Mouse (Mus musculus) brain, embryonic 14.5 days (tissue): ENCODE results near the gene Exoc3l. TPM values are rescaled to one million over a fixed set of nuclear protein-coding genes. Genes with fewer than 3 reads are reported as not detected.

ENCODE experiments used
- DNase-seq: peaks from one replicate; pipeline ENCODE4 v3.0.0-alpha.2; 2011; ENCODE audit warnings: low read depth
- CTCF ChIP-seq: fragments of 200-500 bp; IDR thresholded peaks from 2 replicates; pipeline ENCODE4 v1.5.1; 2012; ENCODE audit warnings: inconsistent platforms, mild to moderate bottlenecking, moderate library complexity, borderline replicate concordance; ENCODE audit not compliant: insufficient read depth, insufficient read length; ENCODE audit errors: extremely low read depth
- POLR2A ChIP-seq: fragments of 200-500 bp; IDR thresholded peaks from 2 replicates; pipeline ENCODE4 v1.6.1; 2012; ENCODE audit warnings: mild to moderate bottlenecking, inconsistent platforms, borderline replicate concordance; ENCODE audit not compliant: poor library complexity, insufficient read depth, insufficient read length, severe bottlenecking; ENCODE audit errors: extremely low read depth
- polyA plus RNA-seq: library from polyadenylated mRNA; depleted of rRNA; stranded (reverse); fragments of >200 nt; gene quantifications from 2 replicates; pipeline ENCODE4 v1.2.3, GENCODE M21; 2012

The Exoc3l gene
- polyA plus RNA-seq, 1 experiment, result 12.6 TPM

DNA sequence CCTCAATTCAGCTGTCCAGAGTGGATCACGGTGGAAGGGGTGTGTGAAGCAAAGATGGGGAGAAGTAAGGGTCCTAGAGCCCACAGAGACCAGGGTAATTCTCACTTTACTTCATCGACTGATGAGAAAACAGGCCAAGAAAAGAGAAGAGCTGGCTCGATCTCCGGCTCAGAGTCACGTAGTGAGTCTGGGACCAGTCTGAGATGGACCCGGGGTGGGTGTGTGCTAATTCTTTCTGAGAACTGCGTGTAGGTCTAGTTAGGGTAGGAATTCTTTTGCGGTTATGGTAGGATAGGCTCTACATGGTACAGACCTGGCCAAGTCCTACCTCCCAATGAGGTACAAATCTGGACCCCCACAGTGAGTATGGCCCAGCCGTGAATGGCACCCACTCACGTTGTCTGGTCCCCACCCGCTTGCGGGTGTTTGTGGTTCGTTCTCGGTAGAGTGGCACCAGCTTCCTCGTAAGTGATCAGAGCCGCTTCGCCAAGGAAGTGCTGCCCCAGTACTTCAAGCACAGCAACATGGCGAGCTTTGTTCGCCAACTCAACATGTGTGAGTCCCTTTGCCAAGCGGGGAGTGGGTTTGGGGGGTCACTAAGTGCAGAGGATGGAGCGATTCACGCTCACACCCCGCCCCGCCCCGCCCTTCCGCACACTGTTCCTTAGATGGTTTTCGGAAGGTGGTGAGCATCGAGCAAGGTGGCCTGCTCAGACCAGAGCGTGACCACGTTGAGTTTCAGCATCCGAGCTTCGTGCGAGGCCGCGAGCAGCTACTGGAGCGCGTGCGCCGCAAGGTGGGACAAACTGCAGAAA lies 25.6 kb downstream of the Exoc3l start:
- DNase-seq, result no peak
- no peak for TF ChIP-seq CTCF
- no peak for TF ChIP-seq POLR2A

DNA sequence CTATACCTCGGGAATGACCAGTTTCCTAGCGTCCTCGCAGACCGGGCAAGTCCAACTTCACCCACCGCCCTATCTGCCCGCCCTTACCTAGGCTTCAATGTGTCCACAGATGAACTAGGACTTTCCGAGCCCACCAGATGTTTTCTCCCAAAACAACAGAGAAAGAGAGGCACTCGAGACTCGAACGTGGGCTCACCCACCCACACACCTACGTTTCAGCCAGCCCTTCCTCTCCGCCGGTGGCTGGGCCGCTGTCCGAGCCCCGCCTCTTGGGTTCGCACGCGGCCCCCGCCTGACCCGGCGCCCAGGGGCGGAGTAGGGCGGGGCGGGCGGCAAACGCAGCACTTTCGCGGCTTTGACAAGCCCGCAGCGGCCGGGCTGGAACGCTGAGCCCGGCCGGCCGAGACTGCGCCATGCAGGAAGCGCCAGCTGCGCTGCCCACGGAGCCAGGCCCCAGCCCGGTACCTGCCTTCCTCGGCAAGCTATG lies 26.4 kb downstream of the Exoc3l start, which contains the start of gene Hsf4:
TSS of gene Hsf4 (plus strand) at position 341 of the 487 bp plus-strand sequence.
- no peak for DNase-seq
- TF ChIP-seq POLR2A, result no peak
- no peak for TF ChIP-seq CTCF

DNA sequence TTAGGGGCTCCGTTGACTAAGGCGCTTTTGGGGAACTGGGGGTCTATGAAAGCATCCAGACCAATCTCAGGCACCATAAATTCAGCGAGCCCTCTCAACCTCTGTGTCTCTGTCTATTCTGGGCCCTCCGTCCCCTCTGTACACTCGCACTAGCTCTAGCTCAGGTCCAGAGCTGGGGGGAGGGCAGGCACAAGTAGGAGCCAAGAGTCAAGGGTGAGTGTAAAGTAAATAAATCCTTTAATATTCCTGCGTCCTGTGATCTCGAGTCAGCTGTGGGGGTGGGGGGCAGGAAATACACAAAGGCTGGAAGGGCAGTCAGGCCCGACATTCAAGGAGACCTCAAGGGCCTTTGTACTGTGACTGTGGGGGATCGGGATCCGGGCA lies 26.8 kb downstream of the Exoc3l start:
- DNase-seq, result no peak
- TF ChIP-seq CTCF (no peak), POLR2A (no peak)

DNA sequence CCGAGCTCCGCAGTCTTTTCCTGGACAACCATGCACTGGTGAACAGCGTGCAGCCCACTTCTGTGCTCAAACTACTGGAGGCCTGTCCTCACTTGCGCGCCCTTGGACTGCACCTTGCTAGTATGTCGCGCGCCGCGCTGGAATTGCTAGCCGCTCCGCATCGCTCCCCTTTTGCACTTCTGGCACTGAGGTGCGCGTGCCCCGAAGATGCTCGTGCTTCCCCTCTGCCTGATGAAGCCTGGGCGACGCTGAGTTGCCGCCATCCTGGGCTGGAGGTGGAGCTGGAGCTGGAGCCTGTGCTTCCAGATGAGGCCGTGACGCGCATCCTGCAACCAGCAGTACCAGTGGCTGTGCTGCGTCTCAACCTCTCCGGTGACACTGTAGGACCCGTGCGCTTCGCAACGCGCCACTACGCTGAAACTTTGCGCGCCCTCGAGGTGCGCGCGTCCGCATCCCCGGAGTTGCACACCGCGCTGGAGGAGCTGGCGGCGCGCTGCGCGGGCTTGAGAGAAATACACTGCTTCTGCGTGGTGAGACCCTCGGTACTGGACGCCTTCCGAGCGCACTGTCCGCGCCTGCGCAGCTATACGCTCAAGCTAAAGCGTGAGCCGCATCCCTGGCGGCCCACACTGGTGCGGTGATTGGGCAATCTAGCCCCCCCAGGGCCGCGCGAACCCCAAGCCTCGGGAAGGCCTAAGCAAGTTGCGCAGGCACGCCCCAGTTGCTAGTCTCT lies 27.4 kb downstream of the Exoc3l start:
- peak; percentile 96 for DNase-seq
- TF ChIP-seq POLR2A, result 0 out of 2 replicates have a peak, but pooled peaks have one; percentile 6
- no peak for TF ChIP-seq CTCF

DNA sequence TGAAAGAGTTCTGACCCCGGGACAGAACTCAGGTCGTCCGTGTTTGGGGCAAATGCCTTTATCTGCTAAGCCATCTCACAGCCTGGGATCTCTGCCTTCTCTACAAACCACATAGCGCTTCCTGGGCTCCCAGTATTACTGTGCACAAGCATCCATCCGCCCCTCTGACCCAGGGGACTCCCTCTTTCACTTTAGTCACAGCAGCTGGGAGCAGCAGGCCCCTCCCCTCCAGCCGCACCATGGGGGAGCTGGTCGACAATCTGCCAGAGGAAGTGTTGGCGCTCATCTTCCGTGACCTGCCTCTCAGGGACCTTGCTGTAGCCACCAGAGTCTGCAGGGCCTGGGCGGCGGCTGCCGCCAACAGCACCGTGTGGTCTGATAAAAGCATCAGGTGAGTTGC lies 29.1 kb downstream of the Exoc3l start:
- no peak for DNase-seq

DNA sequence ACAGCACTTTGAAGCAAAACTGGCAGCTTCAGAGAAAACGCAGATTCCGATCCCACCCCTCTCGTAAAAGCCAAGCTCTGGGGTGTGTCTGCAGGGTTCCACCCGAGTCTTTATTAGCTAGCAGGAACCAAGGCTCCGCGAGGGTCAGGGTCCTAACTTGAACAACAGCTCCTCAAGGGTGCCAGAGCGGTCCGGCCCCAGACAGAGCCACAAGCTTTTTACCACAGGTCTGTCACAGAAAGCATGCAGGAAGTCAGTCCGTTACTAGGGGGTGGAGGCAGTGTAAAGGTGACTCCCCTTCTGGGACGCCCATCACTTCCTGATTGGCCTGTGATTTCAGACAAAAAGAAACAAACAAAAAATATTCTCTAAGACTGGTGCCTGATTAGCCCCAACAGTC lies 30.8 kb downstream of the Exoc3l start:
- no peak for TF ChIP-seq CTCF
- DNase-seq, result no peak

More for the DNA sequence above, 29.1 kb downstream of the Exoc3l start:
- no peak for TF ChIP-seq POLR2A
- no peak for TF ChIP-seq CTCF

DNA sequence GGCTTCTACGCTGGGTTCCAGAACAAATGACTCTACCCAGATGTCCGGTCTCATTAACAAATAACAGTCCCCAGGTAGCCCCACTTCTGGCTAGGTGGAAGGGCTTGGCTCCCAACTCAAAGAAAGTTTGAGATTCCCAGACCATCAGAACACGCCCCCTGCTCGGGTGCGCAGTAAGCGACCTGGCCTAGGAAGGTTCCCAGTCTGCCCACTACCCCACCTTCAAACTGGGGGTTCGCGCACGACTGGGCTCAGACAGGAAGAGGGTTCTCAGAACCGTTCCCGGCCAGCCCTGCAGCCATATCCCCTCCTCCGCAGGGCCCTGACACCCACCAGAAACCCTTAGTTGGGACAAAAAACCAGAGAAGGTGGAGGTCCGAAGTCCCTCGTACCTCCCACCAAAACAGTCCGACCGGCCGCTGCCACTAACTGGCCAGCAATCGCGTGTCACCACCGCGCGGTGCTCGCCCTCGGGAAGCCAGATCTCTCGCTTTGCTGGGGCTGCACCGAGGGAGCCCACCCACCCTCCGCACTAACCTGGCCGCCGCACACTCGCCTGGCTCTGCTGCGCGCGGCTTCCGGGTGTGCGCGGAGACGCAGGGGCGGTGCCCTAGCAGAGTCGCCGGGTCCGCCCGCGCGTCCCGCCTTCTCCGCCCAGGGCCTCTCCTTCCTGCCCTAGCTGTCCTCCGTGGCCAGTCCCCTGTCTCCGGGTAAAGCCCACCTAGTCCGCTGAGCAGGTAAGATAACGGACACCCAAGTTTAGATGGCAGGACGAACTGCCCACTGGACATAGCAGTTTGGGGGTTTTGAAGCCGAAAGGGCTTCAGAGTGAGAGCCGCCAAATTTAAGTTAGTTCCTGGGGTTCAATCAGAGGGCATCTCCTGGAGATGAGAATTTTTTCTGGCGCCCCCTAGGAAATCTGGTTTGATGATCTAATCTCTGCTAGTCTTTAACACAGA lies 31.6 kb downstream of the Exoc3l start, which contains the start of the genes Tradd and Fbxl8:
TSS of gene Tradd (minus strand) at position 586 of the 959 bp plus-strand sequence.
TSS of gene Fbxl8 (plus strand) at position 625 of the 959 bp plus-strand sequence.
- DNase-seq, result peak; percentile 58
- TF ChIP-seq POLR2A (no peak), CTCF (no peak)

DNA sequence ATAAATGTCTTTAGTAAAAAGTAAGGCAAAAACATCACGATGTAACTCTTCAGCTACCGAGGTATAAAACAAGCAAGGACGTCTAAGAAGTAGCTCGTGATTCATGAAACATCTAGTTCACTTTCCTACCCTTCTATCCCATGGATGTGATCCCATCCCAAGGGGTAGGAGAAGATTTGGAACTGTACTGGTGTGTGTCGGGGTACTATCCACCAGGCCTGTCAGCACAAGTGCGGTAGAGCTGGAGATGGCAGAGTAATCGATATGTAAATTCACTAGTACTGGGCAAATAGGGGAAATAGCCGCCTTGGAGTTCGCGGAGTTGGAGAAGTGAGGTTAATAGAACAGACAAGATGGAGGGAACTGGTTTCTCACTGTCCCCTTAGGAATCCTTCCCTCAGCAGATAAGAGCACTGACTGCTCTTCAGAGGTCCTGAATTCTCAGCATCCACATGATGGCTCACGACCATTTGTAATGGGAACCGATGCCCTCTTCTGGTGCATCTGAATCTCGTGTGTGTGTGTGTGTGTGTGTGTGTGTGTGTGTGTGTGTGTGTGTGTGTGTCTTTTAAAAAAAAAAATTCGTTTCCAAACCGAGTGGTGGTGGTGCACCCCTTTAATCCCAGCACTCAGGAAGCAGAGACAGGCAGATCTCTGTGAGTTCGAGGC lies 32.5 kb downstream of the Exoc3l start:
- TF ChIP-seq CTCF, result no peak
- no peak for DNase-seq

DNA sequence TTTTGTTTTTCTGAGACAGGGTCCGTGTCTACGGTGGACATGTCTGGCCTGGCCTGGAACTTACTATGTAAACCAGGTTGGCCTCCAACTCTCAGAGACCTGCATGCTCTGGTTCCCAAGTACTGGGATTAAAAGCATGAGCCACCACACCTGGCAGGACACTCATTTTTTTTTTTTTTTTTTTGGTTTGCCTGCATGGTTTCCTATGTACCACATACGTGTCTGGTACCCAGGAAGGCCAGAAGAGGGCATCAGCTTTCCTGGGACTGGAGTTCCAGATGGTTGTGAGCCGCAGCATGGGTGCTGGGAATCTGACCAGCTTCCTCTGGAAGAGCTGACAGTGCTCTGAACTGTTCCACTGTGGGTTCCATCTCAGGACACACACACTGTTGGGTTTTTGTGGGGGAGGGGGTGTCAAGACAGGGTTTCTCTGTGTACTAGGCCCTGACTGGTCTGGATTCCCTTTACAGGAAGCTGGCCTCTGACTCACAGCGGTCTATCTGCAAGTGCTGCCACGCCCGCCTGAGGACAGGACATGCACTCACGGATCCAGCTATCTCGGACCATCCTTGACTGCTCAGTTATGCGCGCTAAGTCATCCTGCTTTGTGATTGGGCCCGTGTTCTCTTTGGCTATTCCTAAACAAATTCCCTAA lies 34.4 kb downstream of the Exoc3l start:
- no peak for DNase-seq
- TF ChIP-seq CTCF (no peak), POLR2A (no peak)

DNA sequence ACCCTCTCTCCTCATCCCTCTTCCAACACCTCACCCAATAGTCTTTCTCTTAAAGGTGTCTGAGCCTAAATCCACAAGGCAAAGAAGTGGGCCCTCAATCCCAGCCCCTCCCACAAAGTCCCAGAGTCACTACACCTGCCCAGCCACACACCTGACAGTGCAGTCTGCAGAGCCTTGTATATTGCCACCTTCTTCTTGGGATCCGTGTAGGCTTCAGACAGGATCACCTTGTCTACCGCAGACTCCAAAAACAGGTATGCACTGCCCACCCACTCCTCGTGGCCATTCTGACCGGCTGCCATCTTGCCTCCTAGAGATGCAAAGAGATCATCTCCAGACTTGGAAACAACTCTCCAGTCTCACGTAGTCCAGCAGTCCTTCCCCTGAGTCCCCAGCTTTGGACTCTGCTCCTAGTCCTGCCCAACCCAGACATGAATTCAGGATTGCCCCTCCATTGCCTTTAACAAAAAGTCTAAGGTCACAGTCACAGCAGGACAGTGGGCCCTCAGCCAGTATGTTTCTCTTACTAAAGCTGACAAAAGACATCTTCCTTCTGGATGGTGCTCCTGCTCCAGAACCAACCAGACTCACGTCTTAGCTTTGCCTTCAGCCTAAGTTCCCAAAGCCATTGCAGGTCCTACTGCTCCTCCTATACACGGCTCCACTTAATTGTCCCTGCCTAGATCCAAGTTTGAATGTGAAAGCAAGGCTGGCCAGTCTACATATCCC lies 35.4 kb downstream of the Exoc3l start:
- TF ChIP-seq POLR2A (no peak), CTCF (no peak)
- no peak for DNase-seq

DNA sequence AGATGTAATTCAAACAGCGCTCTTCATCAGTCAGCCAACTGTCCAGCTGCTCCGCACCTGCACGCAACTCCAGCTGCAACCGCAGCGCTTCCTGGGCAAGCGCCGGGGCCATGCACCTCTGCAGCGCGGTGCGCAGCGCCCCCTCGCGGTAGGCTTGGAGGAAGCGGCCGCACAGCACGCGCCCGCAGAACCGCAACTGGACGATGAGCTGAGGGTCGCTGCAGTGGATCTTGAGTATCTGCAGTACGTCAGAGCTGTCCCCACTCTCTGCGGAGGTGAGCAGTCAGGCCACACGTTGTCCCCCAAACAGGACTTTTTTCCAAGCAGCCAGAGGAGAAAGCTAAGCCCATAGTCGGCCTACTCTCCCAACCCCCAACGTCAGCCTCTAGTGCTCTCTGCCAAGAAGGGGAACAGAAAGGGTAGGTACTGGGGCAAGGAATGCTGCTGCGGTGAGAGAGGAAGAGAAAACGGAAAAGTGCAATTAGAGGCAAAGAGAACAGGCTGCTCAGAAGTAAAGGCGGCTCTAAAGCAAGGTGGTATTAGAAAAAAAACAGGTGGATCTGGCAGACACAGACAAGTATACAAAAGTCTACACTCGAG lies 36.1 kb downstream of the Exoc3l start:
- peak; percentile 80 for DNase-seq
- TF ChIP-seq CTCF (peak; percentile 97), POLR2A (no peak)
